Mouse (Mus musculus) gastrocnemius, postnatal 36 days (tissue): ENCODE measurements around the gene Scrn2. TPM values are rescaled to one million over a fixed set of nuclear protein-coding genes. Genes with fewer than 3 reads are reported as not detected.

Experiments
- DNase-seq, 2 experiments: peaks; one replicate each; pipeline ENCODE4 v3.0.0; 2022
- intact Hi-C: fragments of 180-260 bp; cut with DNase I; formaldehyde crosslinking; loops from one replicate; pipeline ENCODE4 v1.15.1; 2025
- total RNA-seq, 2 experiments: library from RNA; stranded (reverse); gene quantifications; 2 replicates each; pipeline ENCODE4 v1.2.3; 2021

Scrn2 gene
- total RNA-seq, 2 experiments from 2014 or later, result 9.6 to 9.8 TPM

- intact Hi-C loops, result no loop called here
- DNase-seq, result no peak
These were observed 18.4 kb downstream of the Scrn2 start for GRCm38 (mm10) chr11:97048090-97048650.

- intact Hi-C loops, result no loop called here
- DNase-seq, result no peak
These were observed 19.9 kb downstream of the Scrn2 start for GRCm38 (mm10) chr11:97049492-97050085.

DNA sequence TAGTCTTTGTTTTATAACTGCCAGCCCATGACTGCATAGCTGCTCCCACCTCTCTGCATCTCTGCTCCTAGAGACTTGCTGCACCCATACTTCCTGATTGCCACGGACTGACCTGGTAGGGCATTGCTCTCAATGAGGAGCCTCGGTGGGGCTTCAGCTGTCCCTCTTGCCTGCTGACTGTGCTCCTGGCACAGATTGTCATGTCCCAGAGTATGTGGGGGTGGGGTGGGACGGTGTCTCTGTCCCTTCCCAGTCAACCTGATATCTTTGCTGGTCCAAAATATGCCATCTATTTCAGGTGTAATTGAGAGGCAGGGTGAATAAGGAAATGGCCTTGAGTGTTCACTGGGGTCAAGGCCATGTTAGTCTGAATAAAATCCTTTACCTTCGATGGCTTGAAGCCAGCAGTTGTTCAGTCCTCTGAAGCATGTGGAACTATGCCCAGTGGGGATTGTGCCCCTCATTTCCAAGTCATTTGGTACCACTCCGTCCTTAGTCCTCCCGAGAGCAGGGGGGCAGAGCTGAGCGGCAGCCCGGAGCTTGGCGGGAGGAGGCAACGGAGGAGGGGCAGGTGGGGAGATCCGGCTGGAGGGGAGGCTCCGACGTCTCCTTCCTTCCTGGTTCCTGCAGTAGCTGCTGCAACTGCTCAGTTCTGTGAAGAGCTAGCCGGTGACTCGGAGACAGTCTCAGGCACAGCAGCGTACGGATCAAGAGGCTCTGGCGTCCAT is 20.6 kb downstream of the Scrn2 start, which contains the start of gene Osbpl7:
Osbpl7 (plus strand) TSS at position 413 of the 728 bp plus-strand sequence.
- intact Hi-C loops, result no loop called here
- DNase-seq, result peak; percentile 47 to 61

GRCm38 (mm10) chr11:97050944-97051586 is 21.3 kb downstream of the Scrn2 start:
- no peak for DNase-seq
- intact Hi-C loops, result no loop called here

DNA sequence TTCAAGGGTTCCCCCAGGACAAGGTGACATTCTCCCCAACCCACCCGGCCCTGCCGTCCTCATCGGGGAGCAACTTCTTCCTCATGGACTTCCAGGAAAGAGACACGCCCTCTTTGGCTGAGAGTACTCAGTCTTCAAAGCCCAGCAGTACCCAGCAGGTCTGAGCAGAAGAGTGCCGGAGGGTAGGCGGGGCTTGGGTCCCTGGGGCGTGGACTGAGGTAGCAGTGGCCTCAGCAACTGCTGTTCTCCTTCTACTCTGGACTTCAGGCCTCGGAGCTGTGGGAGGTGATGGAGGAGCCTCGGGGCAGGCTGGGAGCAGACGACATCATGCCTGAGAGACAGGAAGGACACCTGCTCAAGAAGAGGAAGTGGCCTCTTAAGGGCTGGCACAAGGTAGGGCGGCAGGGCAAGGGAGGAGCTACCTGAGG is 22.5 kb downstream of the Scrn2 start:
- no peak for DNase-seq
- intact Hi-C loops, result no loop called here

- DNase-seq, result no peak
- intact Hi-C loops, result no loop called here
These were observed 33.7 kb downstream of the Scrn2 start for GRCm38 (mm10) chr11:97063274-97063920.

- no peak for DNase-seq
- intact Hi-C loops, result no loop called here
These were observed 34.2 kb downstream of the Scrn2 start for GRCm38 (mm10) chr11:97063921-97064295.

DNA sequence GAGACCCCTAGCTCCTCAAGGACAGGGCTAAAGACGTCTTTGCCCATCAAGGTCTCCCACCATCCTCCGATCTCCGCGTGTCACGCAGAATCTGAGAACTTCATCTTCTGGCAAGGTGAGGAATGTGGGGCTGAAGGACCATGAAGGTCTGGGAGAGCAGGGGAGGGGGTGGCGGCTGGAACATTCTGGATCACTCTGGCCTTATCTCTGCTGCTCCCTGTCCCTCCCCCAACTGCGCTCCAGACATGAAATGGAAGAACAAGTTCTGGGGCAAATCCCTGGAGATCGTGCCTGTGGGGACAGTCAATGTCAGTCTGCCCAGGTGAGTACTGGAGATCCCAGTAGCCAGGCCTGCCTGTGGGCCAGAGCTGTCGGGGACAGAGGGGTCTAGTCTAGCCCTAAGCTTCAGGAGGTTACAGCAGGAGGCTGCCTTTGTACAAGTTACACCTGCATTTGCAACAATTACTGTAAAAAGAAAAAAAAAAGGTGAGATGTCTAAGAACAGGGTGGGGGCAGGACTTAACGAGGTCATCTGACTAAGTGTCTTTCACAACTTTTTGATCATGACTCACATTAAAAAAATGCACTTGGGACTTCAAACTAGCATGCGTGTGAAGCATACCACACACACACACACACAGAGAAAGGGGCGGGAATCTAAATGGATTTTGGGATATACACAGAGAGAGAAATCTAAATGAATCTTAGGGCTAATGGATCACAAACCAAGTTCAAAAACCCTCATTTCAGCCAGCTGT is 36.0 kb downstream of the Scrn2 start:
- intact Hi-C loops, result no loop called here
- no peak for DNase-seq

DNA sequence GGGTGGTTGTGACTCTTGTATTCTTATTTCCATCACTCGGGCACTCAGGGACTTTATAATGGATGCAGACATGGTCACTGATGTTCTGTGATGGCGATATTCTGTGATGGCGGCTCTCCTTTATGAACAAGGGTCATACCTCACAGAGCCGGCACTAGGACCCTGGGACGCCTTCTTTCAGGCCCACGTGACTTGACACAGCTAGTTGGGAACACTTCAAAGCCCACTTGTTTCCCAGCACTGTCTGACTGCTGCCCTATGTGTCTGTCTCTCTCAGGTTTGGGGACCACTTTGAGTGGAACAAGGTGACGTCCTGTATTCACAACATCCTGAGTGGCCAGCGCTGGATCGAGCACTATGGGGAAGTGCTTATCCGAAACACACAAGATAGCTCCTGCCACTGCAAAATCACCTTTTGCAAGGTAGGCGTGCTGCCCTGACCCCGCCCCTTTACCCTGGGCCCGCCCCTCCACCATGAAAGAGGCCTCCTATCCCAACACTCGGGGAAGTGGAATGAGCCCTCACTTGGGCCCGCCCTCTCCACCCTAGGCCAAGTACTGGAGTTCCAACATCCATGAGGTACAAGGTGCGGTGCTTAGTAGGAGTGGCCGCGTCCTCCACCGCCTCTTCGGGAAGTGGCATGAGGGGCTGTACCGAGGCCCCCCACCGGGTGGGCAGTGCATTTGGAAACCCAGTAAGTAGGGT is 37.1 kb downstream of the Scrn2 start:
- intact Hi-C loops, result no loop called here
- DNase-seq, result no peak

DNA sequence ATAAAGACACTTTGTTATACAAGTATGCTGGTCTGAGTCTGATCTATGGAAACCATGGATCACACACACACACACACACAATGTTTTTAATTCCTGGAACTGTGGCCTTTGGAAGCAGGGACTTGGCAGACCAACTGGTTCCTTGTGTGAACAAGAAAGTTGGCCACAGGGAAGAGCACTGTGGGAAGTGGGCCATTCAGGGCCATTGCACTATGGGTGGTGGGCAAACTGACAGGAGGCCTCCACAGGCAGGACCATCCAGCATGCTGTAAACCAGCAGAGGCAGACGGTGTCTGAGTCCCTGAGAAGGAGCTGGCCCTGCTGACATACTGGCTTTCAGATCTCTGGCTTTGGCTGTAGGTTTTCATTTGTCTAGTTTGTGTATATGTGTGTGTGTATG is 39.6 kb downstream of the Scrn2 start:
- DNase-seq, result no peak
- intact Hi-C loops, result no loop called here

- no peak for DNase-seq
- intact Hi-C loops, result no loop called here
These were observed 40.0 kb downstream of the Scrn2 start for GRCm38 (mm10) chr11:97069770-97070169.

DNA sequence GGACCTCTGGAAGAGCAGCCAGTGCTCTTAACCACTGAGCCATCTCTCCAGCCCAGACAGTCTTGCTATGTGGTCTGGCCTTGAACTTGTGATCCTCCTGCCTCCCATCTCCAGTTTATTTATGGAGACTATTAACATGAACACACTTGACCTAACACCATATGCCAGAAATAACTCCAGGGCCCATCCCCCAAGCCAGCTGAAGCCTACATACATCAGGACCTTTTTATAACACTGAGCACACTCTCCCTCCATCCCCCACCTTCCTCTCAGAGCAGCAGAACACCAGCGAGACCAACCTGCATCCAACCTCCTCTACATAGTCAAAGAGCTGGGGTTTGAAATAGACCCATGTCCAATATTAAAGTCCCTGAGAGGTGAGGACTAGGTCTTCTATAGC is 41.4 kb downstream of the Scrn2 start:
- no peak for DNase-seq
- intact Hi-C loops, result no loop called here

DNA sequence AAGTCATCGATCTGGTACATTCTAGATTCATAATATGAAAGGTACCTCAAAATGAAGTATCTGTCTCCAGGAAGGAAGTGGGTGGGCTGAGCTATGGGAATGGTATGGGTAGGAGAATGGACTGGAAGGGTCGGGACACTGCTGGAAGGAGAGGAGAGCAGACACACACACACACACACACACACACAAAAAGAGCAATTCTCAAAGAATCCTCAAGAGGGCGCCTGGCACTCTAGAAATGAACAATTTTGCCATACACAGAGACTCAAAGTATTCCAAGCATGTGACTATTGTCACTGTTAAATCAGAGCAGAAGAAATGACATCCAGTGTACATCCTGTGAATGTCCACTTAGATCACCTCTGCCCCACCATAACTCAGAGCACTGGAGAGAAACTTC is 42.8 kb downstream of the Scrn2 start:
- no peak for DNase-seq
- intact Hi-C loops, result no loop called here

GRCm38 (mm10) chr11:97074235-97074634 is 44.5 kb downstream of the Scrn2 start:
- DNase-seq, result no peak
- intact Hi-C loops, result no loop called here

GRCm38 (mm10) chr11:97078751-97079150 is 49.0 kb downstream of the Scrn2 start:
- intact Hi-C loops, result no loop called here
- DNase-seq, result no peak

DNA sequence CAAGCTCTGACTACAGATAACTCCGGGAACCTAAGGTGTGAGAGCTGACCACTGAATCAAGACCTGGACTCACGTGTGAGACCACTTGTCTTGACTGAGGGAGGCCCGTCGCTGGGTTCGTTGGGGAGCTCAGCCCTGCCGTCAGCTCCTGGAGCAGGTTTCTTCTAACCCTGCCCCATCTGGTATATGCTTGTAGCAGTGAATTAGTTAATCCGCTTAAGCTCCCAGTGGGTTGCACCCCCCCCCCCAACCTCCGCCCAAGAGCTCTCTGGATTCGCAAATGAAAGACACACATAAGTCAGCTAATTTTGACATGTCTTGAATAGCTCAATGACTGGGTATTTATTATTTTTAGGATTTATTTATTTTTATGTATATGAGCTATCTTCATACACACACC is 50.6 kb downstream of the Scrn2 start:
- DNase-seq, result no peak
- intact Hi-C loops, result loop anchor here (5.0 kb wide), 1 partner anchor 98 kb away; the partner anchor contains the start of gene Sp2

GRCm38 (mm10) chr11:97082977-97083376 is 53.2 kb downstream of the Scrn2 start:
- DNase-seq, result no peak
- intact Hi-C loops, result loop anchor here (5.0 kb wide), 1 partner anchor 101 kb away; the partner anchor contains the start of gene Sp2
